ENCODE assay signal across 8 mouse cellular contexts in genomic region chr2:30772581-30773312, GRCm38 (mm10). TPM values are rescaled to one million over a fixed set of nuclear protein-coding genes. Genes with fewer than 3 reads are reported as not detected.
DNase-seq lines count a peak whose midpoint lies in the region; ATAC-seq lines count a peak whose summit lies in the region.

No protein-coding gene starts in this region.

- H3K4me1 ChIP-seq in embryonic facial prominence, embryonic 13.5 days: peaks cover 23% of the 10 kb centered on the region
- peaks cover 22% of the 10 kb centered on the region for H3K4me1 ChIP-seq in limb, embryonic 13.5 days
- H3K4me1 ChIP-seq in neural tube, embryonic 13.5 days (replicated peaks): peaks cover 37% of the 10 kb centered on the region

- H3K27ac ChIP-seq in embryonic facial prominence, embryonic 13.5 days: peak overlapping the region; percentile 74
- peak overlapping the region; percentile 44; the same call in 1 of the 2 replicates for H3K27ac ChIP-seq in limb, embryonic 13.5 days
- peak overlapping the region; percentile 89 for H3K27ac ChIP-seq in neural tube, embryonic 13.5 days (replicated peaks)

- H3K4me2 ChIP-seq in embryonic facial prominence, embryonic 13.5 days: no peak overlapping the region
- no peak overlapping the region for H3K4me2 ChIP-seq in limb, embryonic 13.5 days (replicated peaks)
- H3K4me2 ChIP-seq in neural tube, embryonic 13.5 days: no peak overlapping the region; the same call in 1 of the 2 replicates

- H3K36me3 ChIP-seq in embryonic facial prominence, embryonic 13.5 days: no peaks in the 10 kb centered on the region
- H3K36me3 ChIP-seq in limb, embryonic 13.5 days: no peaks in the 10 kb centered on the region
- no peaks in the 10 kb centered on the region for H3K36me3 ChIP-seq in neural tube, embryonic 13.5 days

- no peaks in the 10 kb centered on the region for H3K9me3 ChIP-seq in embryonic facial prominence, embryonic 13.5 days
- H3K9me3 ChIP-seq in limb, embryonic 13.5 days: no peaks in the 10 kb centered on the region
- H3K9me3 ChIP-seq in neural tube, embryonic 13.5 days: no peaks in the 10 kb centered on the region

- H3K9ac ChIP-seq in embryonic facial prominence, embryonic 13.5 days: no peak overlapping the region
- 0 out of 2 replicates have a peak overlapping the region, but pooled peaks have one; percentile 8 for H3K9ac ChIP-seq in limb, embryonic 13.5 days
- H3K9ac ChIP-seq in neural tube, embryonic 13.5 days: peak overlapping the region; percentile 77; the same call in 1 of the 2 replicates

- intact Hi-C loops in heart, postnatal 25 days (cut with DNase I): no loop called here

- ATAC-seq in embryonic facial prominence, embryonic 13.5 days (ENCODE audit: insufficient number of reproducible peaks, insufficient read depth, low FRiP score, low TSS enrichment, low read depth): no peak
- no peak for ATAC-seq in limb, embryonic 13.5 days (ENCODE audit: low FRiP score, low read depth)
- no peak for ATAC-seq in neural tube, embryonic 13.5 days (ENCODE audit: low read depth)
- no peak for ATAC-seq in activated CD4-positive, CD25-positive, alpha-beta regulatory T cell, adult 4 months

- peak; percentile 74 to 85 for DNase-seq in adrenal gland, adult (ENCODE audit: inconsistent age in 2 of 2, low spot score in 1 of 2)
- DNase-seq in adrenal gland, adult 18-20 months (ENCODE audit: low spot score in 2 of 2): no peak
- DNase-seq in heart, postnatal 25 days (ENCODE audit: low spot score): peak; percentile 52
- DNase-seq in layer of hippocampus, adult 9-11 months: no peak

- no peaks in the 10 kb centered on the region for H3K27me3 ChIP-seq in embryonic facial prominence, embryonic 13.5 days
- H3K27me3 ChIP-seq in limb, embryonic 13.5 days: no peaks in the 10 kb centered on the region
- H3K27me3 ChIP-seq in neural tube, embryonic 13.5 days: no peaks in the 10 kb centered on the region

- no peak overlapping the region for H3K4me3 ChIP-seq in embryonic facial prominence, embryonic 13.5 days
- no peak overlapping the region for H3K4me3 ChIP-seq in limb, embryonic 13.5 days
- no peak overlapping the region for H3K4me3 ChIP-seq in neural tube, embryonic 13.5 days

- 44% methylated on average over 15 of the region's 15 CpGs for WGBS in embryonic facial prominence, embryonic 13.5 days
- WGBS in limb, embryonic 13.5 days: 54% methylated on average over 15 of the region's 15 CpGs
- WGBS in neural tube, embryonic 13.5 days: 44% methylated on average over 15 of the region's 15 CpGs

RNA-seq across cellular contexts. Expression of gene 1700001O22Rik, which starts 30.7 kb away (rescaled TPM):
- 1 to 10 TPM; 2.1 to 2.8 TPM for total RNA-seq in adrenal gland, adult 18-20 months (2021)
- polyA plus RNA-seq in embryonic facial prominence, embryonic 13.5 days (2015; fragmentation: Nextera tagmentation; extraction: Ambion mirVana): 2.8 and 2.9 TPM in 2 replicates
- total RNA-seq in heart, postnatal 25 days (2021): under 1 TPM; 0.26 to 0.70 TPM
- 3.2 and 3.4 TPM in 2 replicates for polyA plus RNA-seq in limb, embryonic 13.5 days (2015; fragmentation: Nextera tagmentation; extraction: Ambion mirVana)
- polyA plus RNA-seq in neural tube, embryonic 13.5 days (2015; fragmentation: Nextera tagmentation; extraction: Ambion mirVana): 0.91 and 1.3 TPM in 2 replicates
- polyA plus RNA-seq in activated CD4-positive, CD25-positive, alpha-beta regulatory T cell, adult 4 months (2017; shearing (Covaris generic)): under 1 TPM; 0.73 to 0.76 TPM

RNA-seq across cellular contexts. Expression of gene Ntmt1, which starts 34.9 kb away (rescaled TPM):
- total RNA-seq in adrenal gland, adult 18-20 months (2021): 10 to 100 TPM; 35.2 to 42.8 TPM
- polyA plus RNA-seq in embryonic facial prominence, embryonic 13.5 days (2015; fragmentation: Nextera tagmentation; extraction: Ambion mirVana): 94.9 and 105 TPM in 2 replicates
- 10 to 100 TPM; 30.6 to 31.1 TPM for total RNA-seq in heart, postnatal 25 days (2021)
- 98.1 and 104 TPM in 2 replicates for polyA plus RNA-seq in limb, embryonic 13.5 days (2015; fragmentation: Nextera tagmentation; extraction: Ambion mirVana)
- 101 and 107 TPM in 2 replicates for polyA plus RNA-seq in neural tube, embryonic 13.5 days (2015; fragmentation: Nextera tagmentation; extraction: Ambion mirVana)
- polyA plus RNA-seq in activated CD4-positive, CD25-positive, alpha-beta regulatory T cell, adult 4 months (2017; shearing (Covaris generic)): 10 to 100 TPM; 28.2 to 38.9 TPM

RNA-seq across cellular contexts. Expression of gene Asb6, which starts 57.4 kb away (rescaled TPM):
- total RNA-seq in adrenal gland, adult 18-20 months (2021): 10 to 100 TPM; 27.1 to 33.8 TPM
- 39.5 and 47.3 TPM in 2 replicates for polyA plus RNA-seq in embryonic facial prominence, embryonic 13.5 days (2015; fragmentation: Nextera tagmentation; extraction: Ambion mirVana)
- 1 to 10 TPM; 9.3 to 9.5 TPM for total RNA-seq in heart, postnatal 25 days (2021)
- 38.7 and 39.2 TPM in 2 replicates for polyA plus RNA-seq in limb, embryonic 13.5 days (2015; fragmentation: Nextera tagmentation; extraction: Ambion mirVana)
- polyA plus RNA-seq in neural tube, embryonic 13.5 days (2015; fragmentation: Nextera tagmentation; extraction: Ambion mirVana): 38.2 and 39.8 TPM in 2 replicates
- polyA plus RNA-seq in activated CD4-positive, CD25-positive, alpha-beta regulatory T cell, adult 4 months (2017; shearing (Covaris generic)): 10 to 100 TPM; 27.4 to 36.2 TPM

Comparison
In these comparisons a context has a peak if more than half of its experiments do, and no peak if none do; other contexts are left out.
1. DNase-seq: peak in adrenal gland, adult (2 of 2) and heart, postnatal 25 days (single experiment); none in adrenal gland, adult 18-20 months (0 of 2) and layer of hippocampus, adult 9-11 months (single experiment).
2. Peak in every context shown above with its lines, with median percentiles within 50 percentile points of each other: H3K27ac ChIP-seq.